Mouse (Mus musculus) frontal cortex, adult (tissue): ENCODE results near the gene Thra.
"Not testable (repeated sequence)": the region's sequence is repeated elsewhere in the genome, so short reads cannot be mapped to it uniquely, and the experiment has no call there.

Experiments
- ATAC-seq: cut with Nextera tagmentation; 2 replicates; pipeline ENCODE4 v1.9.2; 2017; ENCODE audit warnings: mild to moderate bottlenecking, moderate library complexity, mixed read lengths; ENCODE audit not compliant: low TSS enrichment

The Thra gene

DNA sequence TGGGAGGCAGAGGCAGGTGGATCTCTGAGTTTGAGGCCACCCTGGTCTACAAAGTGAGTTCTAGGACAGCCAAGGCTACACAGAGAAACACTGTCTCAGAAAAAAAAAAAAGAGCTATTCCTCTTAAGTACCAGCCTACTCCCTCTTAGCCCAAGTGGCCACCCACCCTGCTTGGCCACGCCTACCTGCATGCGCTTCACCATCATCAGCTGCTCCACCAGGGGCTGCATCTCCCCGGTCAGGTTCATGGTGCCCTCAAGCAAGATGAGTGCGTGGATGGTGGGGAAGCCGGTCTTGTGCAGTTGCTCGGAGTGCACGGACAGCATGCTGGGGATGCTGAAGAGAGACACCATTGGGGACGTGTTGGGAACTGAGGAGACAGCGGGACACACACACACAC is 24.5 kb upstream of the Thra start:
- ATAC-seq: no peak

DNA sequence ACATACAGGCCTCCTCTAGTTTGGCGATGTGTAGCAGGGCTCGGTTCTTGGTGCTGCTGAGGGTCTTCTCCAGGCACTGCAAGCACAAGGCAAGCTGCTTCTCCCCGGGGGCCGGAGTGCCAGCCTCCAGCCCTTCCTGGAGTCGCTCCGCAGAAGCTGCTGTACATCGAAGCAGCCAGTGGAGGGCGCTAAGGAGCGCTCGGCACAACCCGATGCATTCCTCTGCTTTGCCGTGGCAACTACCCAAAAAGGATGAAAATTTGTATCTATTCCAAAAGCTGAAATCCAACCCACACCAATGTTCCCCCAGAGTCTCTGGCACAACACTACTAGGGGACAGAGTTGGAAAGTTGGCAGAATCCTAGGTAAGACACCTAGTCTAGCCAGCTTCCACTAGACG is 22.5 kb upstream of the Thra start:
- peak; percentile 74 for ATAC-seq

DNA sequence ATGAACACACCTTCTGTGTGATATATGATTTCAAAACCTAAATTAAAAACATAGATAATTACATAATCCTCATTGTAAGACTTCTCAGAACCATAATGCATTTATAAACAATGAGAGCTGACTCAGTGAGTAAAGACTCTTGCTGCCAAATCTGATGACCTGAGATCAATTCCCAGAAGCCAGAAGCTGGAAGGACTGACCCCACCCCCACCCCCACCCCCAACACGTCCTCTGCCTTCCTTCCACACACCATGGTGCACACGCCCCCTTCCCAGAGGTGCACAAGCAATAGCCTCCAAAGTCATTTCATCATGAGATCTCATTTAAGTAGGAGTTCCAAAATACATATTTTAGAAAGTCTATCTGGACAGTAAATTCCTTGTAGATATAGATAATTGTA is 19.7 kb upstream of the Thra start:
- no peak for ATAC-seq

DNA sequence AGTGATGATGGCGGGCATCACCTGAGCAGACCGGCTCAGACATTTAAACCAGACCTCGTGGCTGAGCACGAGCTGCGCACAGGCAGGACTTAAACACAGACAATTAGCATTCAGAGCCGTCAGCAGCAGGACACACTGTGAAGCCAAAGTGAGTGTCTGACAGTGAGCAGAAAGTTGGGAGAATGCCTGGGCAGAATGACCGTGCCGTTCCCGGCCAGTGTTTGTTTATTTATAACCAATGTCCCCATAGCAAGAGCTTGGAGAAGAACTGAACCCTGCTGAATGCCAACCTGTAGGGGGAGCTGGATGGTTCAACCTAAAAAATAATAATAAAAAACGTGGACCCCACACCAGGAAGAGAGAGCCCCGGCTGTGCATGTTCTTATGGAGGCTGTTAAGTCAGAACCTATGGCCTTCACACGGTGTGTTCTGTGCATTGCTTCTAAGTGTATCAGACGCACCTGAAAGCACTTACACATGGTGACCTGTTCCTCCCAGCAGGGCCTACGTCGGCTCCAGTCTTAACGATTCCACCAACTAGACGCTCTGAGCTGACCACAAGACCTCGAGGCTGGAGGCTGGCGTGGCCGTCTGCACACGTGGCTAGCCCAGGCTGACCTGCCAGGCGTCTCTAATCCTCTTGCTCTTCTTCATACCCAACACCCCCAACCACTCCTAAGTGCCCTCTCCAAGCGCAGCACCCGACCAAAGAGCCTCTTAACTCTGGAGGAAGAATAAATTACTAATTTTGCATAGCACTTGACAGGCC is 18.8 kb upstream of the Thra start:
- no peak for ATAC-seq

DNA sequence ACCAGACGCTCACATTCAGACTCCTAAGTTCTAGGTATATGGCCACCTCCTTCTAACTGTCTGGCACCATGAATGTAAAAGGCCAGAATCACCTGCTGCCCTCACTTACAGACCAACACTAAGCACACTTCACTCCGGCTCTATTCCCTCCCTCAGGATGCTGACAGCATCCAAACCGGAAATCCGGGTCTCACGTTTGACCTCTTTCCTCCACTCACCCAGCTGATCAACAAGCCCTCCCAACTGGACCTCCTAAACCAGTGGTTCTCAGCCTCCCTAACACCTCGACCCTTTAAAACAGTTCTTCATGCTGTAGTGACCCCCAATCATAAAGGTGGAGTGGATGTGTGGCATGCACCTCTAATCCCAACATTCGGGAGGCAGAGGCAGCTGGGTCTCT is 17.3 kb upstream of the Thra start:
- no peak for ATAC-seq

DNA sequence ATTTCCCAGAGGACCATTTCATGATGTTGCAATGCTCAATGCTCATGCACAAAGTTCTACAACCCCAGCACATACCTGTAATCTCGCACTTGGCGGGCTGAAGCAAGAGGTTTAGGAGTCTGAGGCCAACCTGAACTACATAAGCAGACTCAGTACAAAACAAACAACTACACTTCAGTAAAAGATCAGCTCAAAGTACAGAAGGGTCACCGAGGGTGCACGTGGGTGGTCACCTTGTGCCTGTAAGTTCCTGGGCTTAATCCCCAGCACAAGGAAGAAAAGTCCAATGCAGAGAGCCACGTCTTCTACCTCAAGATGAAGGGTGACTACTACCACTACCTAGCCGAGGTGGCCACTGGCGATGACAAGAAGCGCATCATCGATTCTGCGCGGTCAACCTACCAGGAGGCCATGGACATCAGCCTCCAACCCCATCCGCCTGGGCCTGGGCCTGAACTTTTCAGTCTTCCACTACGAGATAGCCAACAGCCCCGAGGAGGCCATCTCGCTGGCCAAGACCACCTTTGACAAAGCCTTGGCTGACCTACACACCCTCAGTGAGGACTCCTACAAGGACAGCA is 14.4 kb upstream of the Thra start:
- no peak for ATAC-seq

DNA sequence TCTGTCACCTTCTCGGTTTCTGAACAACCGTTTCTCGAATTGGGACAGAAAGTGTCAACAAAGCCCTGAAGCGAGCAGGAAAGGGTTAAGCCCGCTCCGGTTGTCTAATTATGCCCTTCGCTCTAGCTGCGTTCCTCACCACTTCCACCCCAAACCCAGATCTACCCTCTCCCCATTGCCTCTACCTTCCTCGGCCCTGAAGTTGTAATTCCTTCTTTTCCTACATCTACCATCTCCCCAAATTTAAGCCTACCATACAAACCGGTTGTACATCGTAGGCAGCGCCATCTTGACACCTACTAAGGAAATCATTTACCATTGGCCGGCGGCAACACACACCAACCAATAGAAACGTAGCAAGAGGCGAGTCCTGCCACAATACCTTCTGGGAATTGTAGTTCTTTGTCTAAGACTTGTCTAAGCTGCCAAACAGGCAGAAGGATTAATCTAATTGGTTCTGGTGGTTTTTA is 11.3 kb upstream of the Thra start, which contains the start of gene Med24:
Gene Med24, minus strand, starts transcription at position 317 of the 470 bp plus-strand sequence.
- peak; percentile 97 for ATAC-seq

DNA sequence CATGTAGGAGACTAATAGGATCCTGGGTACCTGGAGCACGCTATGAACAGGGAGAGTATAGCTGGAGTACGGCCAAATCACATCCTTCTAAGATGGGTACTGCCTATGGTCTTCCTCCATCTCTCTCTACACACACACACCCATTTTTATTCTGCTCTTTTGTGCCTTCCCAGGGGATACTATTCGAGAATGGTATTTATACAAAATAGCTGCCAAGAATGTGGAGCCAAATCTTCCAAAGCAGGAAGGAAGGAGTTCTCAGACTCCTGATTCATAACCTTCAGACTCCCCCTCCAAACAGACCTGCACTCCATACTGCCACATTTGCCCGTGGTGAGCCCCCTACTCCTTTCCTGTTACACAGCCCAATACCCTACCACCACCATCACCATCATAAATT is 9.7 kb upstream of the Thra start:
- peak; percentile 13; the same call in 1 of the 2 replicates for ATAC-seq

DNA sequence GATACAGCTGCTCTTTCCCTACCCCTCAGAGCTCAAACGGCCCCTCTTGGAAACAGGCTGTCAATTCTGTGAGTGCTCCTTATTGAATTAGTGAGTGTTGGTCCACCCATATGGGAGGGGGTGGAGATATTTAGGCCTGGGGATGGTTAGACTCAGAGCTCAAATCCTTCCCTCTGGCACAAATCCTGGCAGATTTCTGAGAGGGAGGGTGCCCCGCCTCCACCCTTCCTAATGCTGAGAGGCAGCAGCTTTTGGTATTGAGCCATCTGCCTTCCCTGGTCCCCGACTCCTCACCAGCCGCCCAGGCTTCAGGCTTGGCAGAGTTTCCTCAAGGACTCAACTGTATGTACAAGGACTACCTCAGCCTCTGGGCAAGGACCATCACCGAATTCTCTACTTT is 9.3 kb upstream of the Thra start:
- peak; percentile 63 for ATAC-seq

DNA sequence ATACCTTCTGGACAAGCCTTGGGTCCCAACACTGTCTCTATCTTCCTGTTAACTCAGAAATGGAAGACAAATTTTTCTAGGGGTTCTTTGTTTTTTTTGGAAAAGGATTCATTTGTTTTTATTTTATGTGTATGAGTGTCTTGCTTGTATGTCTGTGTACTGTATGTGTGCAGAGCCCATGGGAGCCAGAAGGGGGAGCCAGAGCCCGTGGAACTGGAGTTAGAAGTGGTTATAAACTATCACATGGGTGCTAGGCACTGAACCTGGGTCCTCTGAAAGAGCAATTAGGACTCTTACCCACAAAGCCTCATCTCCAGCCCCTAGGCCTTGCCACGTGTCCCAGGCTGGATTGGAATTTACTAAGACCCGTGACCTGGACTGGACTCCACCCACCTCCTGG is 6.4 kb upstream of the Thra start:
- no peak for ATAC-seq

DNA sequence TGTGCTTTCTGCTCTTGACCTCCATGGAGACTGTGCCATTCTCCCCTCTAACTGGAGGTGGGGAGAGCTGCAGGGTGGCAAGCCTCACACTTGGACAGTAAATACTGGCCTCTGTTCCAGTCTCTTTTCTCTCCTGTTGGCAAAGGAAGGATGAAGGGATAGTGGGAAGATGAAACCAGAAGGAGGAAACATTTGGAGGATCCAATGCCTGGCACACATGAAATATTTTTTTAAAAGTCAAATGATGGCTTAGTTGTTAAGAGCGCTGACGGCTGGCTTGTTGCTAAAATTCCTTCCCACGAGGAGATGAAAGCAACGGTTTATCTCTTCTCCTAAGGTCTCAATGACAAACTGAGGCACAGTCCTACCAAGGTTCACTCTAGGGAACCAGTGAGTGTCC is 5.3 kb upstream of the Thra start:
- ATAC-seq: peak; percentile 21; the same call in 1 of the 2 replicates

DNA sequence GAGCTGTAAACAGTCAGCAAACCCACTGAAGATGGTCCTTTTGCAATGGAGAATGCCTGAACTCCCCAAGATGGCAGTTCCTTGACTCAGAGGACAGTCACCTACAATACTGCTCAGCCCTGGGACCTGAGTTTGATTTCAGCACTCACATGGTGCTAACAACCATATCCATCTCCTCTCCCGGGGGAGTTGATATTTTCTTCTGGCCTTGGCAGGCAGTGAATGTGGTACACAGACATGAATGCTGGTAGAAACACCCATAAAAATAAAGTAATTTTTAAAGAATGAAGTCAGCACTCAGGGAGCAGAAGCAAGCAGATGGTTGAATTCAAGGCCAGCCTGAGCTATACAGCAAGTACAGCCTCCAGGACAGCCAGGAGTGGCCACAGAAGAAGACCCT is 4.3 kb upstream of the Thra start:
- ATAC-seq: no peak

DNA sequence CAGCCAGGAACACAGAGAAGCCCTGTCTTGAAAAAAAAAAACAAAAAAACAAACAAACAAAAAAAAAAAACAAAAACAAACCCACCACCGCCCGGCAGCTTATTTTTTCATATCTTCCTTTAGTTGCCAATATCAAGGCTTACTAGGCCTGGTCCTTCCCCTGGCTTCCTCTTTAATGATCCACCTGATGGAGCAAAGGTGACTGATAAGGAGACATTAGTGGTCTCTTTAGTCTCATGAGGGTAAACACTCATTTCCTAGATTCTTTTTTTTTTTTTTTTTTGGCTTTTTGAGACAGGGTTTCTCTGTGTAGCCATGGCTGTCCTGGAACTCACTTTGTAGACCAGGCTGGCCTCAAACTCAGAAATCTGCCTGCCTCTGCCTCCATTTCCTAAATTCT is 3.2 kb upstream of the Thra start:
- not testable (repeated sequence) for ATAC-seq

DNA sequence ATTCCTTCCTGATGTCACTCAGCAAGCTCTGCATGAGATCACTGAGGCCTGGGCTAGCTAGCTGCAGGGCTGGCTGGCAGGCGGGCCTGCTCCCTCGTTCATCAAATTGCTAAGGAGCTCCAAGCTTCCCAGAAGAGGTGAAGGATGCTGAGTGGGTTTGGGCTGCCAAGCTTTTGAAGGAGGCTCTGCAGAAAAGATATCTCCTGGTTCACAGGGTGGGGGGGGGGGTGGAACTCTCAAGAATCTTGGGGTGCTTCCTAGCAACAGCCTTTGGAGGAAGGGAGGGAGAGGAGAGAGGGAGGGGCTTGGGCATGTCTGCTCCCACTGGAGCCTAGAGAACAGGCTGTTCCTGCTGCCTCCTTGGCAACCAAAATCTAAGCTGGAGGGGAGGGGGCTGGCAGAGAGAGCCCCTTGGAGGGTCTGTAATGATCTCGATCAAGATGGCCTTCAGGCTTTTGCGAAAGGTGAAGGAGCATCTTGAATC is 2.0 kb upstream of the Thra start:
- ATAC-seq: peak; percentile 28

DNA sequence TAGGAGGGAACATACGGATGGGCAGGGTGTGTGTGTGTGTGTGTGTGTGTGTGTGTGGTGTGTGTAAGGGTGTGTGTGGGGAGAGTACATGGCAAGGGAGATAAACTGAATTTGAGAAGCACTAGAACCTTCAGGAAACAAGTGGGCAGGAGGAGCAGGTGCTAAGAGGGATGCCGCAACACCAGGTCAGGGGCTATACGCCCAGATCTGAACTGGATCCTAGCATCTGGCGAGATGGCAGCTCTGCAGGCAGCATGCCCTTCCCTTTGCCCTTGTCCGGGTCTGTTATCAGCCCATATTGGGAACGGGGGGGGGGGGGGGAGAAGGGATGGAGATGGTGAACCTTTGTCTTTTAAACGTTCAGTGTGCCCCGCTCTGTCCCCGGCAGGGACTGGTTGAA is 1.5 kb upstream of the Thra start:
- ATAC-seq: no peak

DNA sequence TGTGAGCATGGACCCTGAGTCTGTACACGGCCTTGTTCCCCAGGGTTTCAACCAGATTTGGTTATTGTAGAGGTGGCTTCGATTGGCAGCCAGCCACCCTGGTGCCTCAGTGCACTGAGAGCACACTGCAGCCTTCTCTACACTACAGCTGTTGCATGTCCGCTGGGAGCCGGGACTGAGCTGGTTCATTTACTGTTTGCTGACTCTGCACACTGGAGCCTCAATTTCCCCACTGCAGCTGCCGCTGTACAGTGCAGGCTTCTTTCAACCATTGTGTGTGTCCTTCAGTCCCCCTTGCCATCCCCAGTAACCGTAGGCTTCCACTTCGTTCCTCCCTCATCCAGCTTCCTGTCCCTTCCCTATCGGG is 429 bp upstream of the Thra start:
- no peak for ATAC-seq

DNA sequence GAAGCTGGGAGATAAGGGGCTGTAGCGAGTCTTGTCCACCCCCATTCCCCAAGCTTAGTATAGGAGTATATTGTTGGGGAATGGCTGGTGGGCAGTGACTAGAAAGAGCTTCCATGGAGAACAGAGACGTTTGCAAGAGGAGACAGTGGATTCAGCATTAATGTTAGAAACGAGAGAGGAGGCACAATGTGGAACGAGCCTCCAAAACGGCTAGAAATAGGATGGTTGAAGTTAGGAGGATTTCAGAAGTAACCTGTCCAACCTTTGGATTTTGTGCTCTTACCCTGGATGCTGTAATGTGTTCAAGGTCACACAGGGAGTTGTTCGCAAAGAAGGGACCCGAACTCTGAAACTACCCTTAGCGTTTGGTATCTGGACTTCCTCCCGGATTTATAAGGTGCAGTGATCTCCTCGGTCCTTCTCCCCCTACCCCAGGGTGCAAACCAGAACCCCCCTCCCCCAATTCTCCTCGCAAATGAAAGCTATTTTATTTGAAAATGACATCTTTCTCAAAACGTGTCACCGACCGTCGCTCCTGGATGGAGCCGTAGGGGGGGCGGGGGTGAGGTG is 698 bp downstream of the Thra start:
- no peak for ATAC-seq

DNA sequence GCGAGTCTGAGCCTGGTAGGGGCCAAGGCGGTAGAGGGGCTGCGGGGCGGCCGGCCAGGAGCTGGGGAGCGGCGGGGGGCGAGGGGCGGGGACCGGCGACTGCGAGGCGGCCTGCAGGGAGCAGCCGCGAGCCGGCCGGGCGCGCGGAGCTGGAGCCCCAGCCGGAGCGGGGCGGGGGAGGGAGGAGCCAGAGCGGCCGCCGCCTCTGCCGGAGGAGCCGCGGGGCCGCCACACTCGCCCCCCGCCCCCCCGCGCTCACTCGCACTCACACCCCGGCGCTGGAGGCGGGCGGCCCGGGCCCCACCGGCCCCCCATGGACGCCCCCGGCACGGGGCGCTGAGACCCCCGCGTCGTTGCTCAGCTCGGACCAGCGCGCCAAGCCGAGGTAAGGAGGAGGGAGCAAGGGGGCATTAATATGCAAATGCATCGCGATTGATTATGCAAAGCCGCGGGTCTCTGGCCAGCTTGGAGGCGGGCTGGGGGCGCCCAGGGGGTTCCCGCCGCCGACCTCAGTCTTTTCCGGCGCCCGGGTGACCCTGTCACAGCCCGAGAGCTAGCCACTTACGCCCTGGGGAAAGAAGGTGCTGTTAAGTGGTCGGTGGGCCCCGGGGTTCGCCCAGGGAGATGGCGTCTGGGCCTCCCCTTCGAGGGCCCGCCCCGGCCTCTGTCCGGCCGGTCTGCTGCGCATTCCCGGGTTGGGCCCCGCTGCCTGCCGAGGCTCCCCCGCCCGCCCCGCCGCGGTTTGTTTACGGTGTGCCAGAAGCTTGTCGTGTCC is 1.4 kb downstream of the Thra start:
- peak; percentile 24; the same call in 1 of the 2 replicates for ATAC-seq

DNA sequence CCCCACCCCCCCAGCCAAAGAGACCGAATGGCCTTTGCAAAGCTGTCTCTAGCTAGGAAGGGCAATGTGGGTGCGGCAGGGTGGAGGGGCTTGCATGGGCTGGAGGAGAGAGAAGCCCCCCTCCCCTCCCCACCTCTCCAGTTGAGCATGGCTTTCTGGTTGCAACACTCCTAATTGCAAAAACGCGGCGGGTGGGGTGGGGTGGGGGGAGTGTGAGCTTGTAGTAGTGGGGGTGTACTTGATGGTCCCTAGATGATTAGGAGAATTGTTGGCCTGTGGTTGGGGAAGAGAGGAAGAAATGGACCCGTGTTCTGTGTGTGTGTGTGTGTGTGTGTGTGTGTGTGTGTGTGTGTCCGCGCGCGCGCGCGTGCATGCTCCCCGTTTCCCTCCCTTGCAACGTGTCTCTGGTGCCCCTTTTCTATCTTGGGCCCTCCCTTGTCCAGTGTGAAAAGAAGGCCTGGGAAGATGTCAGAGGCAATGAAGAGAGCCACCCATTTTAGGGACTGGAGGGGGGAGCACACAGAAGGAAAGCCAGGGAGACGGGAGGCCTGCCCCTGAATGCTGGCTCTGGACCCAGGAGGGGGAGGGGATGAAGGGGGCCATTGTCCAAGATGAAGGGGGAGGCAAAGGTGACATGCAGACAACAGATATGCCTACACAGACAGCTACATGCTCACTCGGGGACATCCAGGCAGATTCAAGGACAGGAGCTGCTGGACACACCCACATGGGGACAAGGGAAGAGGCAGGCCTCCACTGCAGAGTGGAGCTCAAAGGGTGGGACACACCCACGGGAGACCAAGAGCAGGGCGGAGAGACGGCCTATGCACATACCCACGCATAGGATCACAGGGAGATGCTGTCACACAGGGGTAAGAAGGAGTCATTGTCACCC is 2.2 kb downstream of the Thra start:
- 0 out of 2 replicates have a peak, but pooled peaks have one; percentile 8 for ATAC-seq

DNA sequence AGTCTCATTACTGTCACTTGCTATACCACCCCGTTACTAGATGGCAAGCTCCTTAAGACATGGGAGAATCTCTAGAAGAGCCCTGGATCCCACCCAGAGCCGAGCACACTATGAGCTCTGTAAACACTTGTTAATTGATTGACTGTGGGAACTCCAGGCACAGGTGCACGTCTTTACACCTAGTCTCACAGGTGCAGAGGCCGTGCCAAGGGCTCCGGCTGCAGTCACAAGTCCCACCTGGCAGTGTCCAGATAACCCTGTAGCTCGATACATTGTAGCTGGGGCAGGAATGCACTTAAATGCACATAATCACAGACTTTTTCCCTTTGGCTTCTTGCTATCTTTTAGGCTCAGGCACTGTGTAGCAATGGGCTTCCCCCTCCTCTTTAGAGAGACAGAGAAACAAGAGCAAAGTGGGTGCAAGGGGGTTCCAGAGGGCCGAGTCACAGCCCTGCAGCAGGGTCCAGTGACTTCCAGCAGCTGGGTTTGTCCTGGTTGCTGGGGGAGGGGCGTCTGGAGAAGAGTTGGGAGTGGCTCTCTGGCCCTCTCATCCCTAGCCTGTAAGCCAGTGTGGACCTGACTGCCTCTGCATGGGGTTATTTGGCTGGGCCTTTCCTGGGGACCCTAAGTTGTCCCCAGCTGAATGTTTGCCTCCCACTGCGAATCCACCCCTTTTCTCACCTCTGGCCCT is 3.4 kb downstream of the Thra start:
- ATAC-seq: no peak
